Mouse (Mus musculus): ENCODE data around the gene Ush2a. TPM values are rescaled to one million over a fixed set of nuclear protein-coding genes. Genes with fewer than 3 reads are reported as not detected.

Ush2a gene
- polyA plus RNA-seq, 1 experiment from 2014 or later, result 0.13 TPM

- Histone ChIP-seq H3K36me3 (no peaks in the 10 kb centered on the region), H3K27ac (no peak overlapping the region), H3K4me3 (no peak overlapping the region), H3K27me3 (no peaks in the 10 kb centered on the region), H3K4me1 (peaks cover 3% of the 10 kb centered on the region; the same call in 1 of the 2 replicates), H3K9ac (no peak overlapping the region), H3K9me3 (no peaks in the 10 kb centered on the region), H3K4me2 (no peak overlapping the region)
- no peak for ATAC-seq (ENCODE audit: insufficient number of reproducible peaks, insufficient read depth, low FRiP score, low TSS enrichment, low read depth)
- 88% methylated on average over 10 of the region's 10 CpGs for WGBS
Measured at GRCm38 (mm10) chr1:188675511-188675863, 413.7 kb downstream of the Ush2a start.

DNA sequence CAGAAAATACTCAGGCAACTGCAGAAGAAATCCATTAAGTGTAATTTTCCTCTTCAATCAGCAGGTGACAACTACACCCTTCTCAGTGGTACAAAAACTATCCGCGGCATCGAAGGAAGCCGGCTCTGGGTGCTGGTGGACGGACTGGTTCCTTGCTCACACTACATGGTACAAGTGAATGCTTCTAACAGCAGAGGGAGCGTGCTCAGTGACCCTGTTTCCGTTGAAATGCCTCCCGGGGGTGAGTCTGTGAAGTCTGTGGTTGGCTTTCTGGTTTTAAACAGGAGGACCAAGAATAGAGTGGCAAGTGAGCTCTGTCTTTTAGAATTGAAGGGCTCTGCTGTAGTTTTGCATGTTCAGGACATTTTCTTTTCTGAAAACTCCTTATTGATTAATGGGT is 416.4 kb downstream of the Ush2a start:
- peaks cover 3% of the 10 kb centered on the region; the same call in 1 of the 2 replicates for H3K4me1 ChIP-seq
- H3K36me3 ChIP-seq, result no peaks in the 10 kb centered on the region
- H3K4me3 ChIP-seq, result no peak overlapping the region
- H3K4me2 ChIP-seq, result no peak overlapping the region
- no peak overlapping the region for H3K9ac ChIP-seq
- no peaks in the 10 kb centered on the region for H3K27me3 ChIP-seq
- 40% methylated on average over 8 of the region's 8 CpGs for WGBS
- H3K27ac ChIP-seq, result no peak overlapping the region
- H3K9me3 ChIP-seq, result no peaks in the 10 kb centered on the region
- no peak for ATAC-seq (ENCODE audit: insufficient number of reproducible peaks, insufficient read depth, low FRiP score, low TSS enrichment, low read depth)

DNA sequence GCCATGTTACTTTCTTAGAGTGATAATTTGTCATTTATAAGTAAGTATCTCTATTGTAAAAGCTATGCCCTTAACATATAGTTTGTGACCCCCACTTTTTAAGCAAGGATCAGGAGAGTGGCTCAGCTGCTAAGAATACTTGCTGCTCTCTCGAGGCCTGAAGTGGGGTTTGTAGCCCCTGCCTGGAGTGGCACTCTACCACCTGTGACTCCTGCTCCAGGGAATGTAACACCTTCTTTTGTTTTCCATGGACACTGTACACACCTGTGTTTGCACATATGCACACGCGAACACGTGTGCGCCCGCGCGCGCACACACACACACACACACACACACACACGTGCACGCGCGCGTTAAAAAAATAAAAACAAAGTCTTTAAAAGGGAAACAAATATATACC is 424.5 kb downstream of the Ush2a start:
- 96% methylated on average over 14 of the region's 14 CpGs for WGBS
- Histone ChIP-seq H3K27me3 (no peaks in the 10 kb centered on the region), H3K4me1 (peaks cover 9% of the 10 kb centered on the region), H3K9me3 (peaks cover 8% of the 10 kb centered on the region; the same call in 1 of the 2 replicates), H3K4me2 (no peak overlapping the region), H3K36me3 (no peaks in the 10 kb centered on the region), H3K27ac (no peak overlapping the region), H3K4me3 (no peak overlapping the region), H3K9ac (no peak overlapping the region)
- no peak for ATAC-seq (ENCODE audit: insufficient number of reproducible peaks, insufficient read depth, low FRiP score, low TSS enrichment, low read depth)

DNA sequence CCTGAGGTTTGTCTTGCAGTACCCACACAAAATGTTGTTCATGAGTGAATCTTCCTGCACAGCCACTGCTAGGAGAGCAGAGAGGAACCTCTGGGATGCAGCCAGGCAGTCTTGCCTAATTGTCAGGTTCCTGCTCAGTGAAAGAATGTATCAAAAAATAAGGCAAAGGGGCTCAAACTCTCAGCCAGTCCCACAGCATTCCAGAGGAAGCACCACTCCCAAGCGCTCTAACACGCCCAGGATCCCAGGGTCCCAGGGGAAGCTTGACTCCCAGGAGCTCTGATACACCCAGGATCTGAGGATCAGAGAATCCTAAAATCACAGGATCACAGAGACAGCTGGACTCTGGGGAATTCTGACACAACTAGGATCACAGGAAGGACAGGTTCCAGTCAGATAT is 434.5 kb downstream of the Ush2a start:
- Histone ChIP-seq H3K9me3 (peaks cover 2% of the 10 kb centered on the region; the same call in 1 of the 2 replicates), H3K4me1 (no peaks in the 10 kb centered on the region), H3K4me3 (no peak overlapping the region), H3K27me3 (no peaks in the 10 kb centered on the region), H3K9ac (no peak overlapping the region), H3K4me2 (no peak overlapping the region), H3K36me3 (no peaks in the 10 kb centered on the region), H3K27ac (no peak overlapping the region)
- ATAC-seq (ENCODE audit: insufficient number of reproducible peaks, insufficient read depth, low FRiP score, low TSS enrichment, low read depth), result no peak
- WGBS, result 71% methylated on average over 2 of the region's 2 CpGs

DNA sequence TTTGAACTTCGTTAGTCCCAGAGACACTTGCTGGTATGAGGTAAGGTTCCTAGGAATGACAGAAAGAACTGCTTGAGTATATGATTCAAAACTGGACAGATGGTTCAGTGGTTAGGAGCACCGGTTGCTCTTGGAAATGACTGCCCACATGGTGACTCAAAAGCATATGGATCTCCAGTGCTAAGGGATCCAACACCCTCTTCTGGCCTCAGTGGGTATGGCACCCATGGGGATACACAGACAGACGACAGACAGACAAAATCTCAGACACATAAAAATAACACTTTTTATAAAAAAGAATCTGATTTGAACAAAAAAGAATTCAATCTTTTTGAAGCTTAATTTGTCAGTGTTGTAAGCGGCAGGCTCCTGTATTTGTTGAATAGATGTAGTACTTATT is 446.4 kb downstream of the Ush2a start:
- H3K4me3 ChIP-seq, result no peak overlapping the region
- ATAC-seq (ENCODE audit: insufficient number of reproducible peaks, insufficient read depth, low FRiP score, low TSS enrichment, low read depth), result no peak
- no peaks in the 10 kb centered on the region for H3K4me1 ChIP-seq
- no peak overlapping the region for H3K4me2 ChIP-seq
- H3K27ac ChIP-seq, result no peak overlapping the region
- 83% methylated on average over 4 of the region's 4 CpGs for WGBS
- H3K9ac ChIP-seq, result no peak overlapping the region
- no peaks in the 10 kb centered on the region for H3K36me3 ChIP-seq
- H3K9me3 ChIP-seq, result no peaks in the 10 kb centered on the region
- no peaks in the 10 kb centered on the region; the same call in 1 of the 2 replicates for H3K27me3 ChIP-seq

- Histone ChIP-seq H3K9ac (no peak overlapping the region), H3K4me1 (no peaks in the 10 kb centered on the region), H3K4me3 (no peak overlapping the region), H3K4me2 (no peak overlapping the region), H3K9me3 (no peaks in the 10 kb centered on the region), H3K36me3 (no peaks in the 10 kb centered on the region), H3K27me3 (no peaks in the 10 kb centered on the region; the same call in 1 of the 2 replicates), H3K27ac (no peak overlapping the region)
- whole genome bisulfite sequencing, result 91% methylated on average over 10 of the region's 10 CpGs
- no peak for ATAC-seq (ENCODE audit: insufficient number of reproducible peaks, insufficient read depth, low FRiP score, low TSS enrichment, low read depth)
Measured at GRCm38 (mm10) chr1:188708694-188709093, 446.9 kb downstream of the Ush2a start.

DNA sequence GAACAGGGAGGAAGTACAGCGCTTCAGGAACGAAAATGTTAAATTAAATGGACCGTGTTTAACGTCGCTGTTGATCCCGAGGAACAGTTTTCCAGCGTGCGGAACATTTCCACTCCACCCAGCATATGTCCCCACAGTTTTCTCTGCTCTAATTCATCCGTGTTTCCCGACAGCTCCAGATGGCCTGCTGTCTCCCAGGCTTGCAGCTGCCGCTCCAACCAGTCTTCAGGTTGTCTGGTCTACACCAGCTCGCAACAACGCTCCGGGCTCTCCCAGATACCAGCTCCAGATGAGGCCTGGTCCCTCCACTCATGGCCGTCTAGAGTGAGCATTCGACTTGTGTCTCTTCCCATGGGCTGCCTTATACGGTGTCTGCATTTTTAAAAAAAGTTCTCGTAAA is 452.3 kb downstream of the Ush2a start:
- Histone ChIP-seq H3K9ac (no peak overlapping the region), H3K27me3 (no peaks in the 10 kb centered on the region; the same call in 1 of the 2 replicates), H3K4me1 (no peaks in the 10 kb centered on the region), H3K4me2 (no peak overlapping the region), H3K36me3 (no peaks in the 10 kb centered on the region), H3K4me3 (no peak overlapping the region), H3K9me3 (no peaks in the 10 kb centered on the region), H3K27ac (no peak overlapping the region)
- 89% methylated on average over 18 of the region's 18 CpGs for WGBS
- ATAC-seq (ENCODE audit: insufficient number of reproducible peaks, insufficient read depth, low FRiP score, low TSS enrichment, low read depth), result no peak

DNA sequence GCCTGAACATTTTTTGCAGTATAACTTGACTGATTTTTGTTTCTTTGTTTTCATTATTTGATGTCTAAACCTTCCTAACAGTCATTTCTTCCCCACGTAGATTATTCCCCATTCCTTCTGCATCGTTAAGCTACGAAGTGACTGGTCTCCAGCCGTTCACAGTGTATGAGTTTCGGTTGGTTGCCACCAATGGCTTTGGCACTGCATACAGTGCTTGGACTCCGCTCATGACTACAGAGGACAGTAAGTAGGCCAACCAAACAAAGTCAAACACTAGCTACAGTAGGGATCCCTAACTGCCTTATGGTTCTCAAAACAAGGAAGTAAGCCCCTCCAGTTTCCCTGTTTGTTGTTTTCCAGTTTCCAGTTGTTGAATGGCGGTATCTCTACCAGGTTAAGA is 453.1 kb downstream of the Ush2a start:
- H3K27me3 ChIP-seq, result no peaks in the 10 kb centered on the region; the same call in 1 of the 2 replicates
- no peak overlapping the region for H3K4me2 ChIP-seq
- ATAC-seq (ENCODE audit: insufficient number of reproducible peaks, insufficient read depth, low FRiP score, low TSS enrichment, low read depth), result no peak
- no peak overlapping the region for H3K27ac ChIP-seq
- H3K9ac ChIP-seq, result no peak overlapping the region
- no peaks in the 10 kb centered on the region for H3K4me1 ChIP-seq
- 93% methylated on average over 7 of the region's 7 CpGs for WGBS
- H3K4me3 ChIP-seq, result no peak overlapping the region
- no peaks in the 10 kb centered on the region for H3K36me3 ChIP-seq
- no peaks in the 10 kb centered on the region for H3K9me3 ChIP-seq

GRCm38 (mm10) chr1:188716886-188717285 is 455.1 kb downstream of the Ush2a start:
- Histone ChIP-seq H3K4me2 (no peak overlapping the region), H3K4me1 (no peaks in the 10 kb centered on the region), H3K9me3 (no peaks in the 10 kb centered on the region), H3K27me3 (no peaks in the 10 kb centered on the region), H3K9ac (no peak overlapping the region), H3K4me3 (no peak overlapping the region), H3K36me3 (no peaks in the 10 kb centered on the region), H3K27ac (no peak overlapping the region)
- no peak for ATAC-seq (ENCODE audit: insufficient number of reproducible peaks, insufficient read depth, low FRiP score, low TSS enrichment, low read depth)
- WGBS, result 89% methylated on average over 3 of the region's 3 CpGs

DNA sequence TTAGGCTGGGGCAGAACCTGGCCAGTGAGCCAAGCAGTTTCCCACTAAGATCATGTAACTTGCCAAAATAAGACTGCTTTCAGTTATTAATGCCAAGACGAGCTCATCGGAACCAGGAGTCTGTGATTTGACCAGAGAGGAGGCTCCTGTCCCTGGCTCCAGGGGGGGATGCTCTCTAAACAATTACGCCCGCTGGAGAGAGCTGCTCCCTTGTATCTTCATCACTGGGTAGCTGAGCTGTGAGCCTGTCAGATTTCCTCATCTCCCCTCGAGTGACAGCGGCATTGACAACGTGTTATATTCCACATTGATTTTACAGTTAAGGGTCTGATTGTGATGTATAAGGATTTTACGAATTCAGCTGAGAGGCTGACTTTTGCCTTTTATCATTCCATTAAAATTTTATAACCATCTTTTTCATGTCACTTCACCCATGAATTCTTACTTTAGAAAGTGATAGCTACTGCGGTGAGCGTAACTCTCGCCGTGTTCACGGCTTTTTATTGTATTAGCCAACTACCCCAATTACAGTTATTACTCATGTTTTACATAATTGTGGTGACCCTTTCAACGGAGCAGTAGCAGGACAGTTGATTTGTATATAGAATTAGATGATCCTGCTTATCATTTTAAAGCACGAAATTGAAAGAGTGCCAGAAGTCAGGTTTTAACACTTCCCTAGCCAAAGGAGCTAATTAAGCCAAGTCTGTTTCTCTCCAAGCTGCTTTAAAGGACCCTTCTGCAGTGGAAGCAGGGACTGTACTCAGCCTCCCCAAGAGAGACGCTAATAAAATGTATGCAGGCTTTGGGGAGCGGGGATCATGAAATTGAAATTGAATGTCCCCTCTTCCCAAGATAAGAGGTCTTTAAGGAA is 463.5 kb downstream of the Ush2a start:
- Histone ChIP-seq H3K9me3 (no peaks in the 10 kb centered on the region), H3K27me3 (peaks cover 34% of the 10 kb centered on the region), H3K27ac (no peak overlapping the region), H3K9ac (no peak overlapping the region), H3K4me2 (no peak overlapping the region), H3K4me1 (peaks cover 16% of the 10 kb centered on the region), H3K4me3 (no peak overlapping the region), H3K36me3 (no peaks in the 10 kb centered on the region)
- WGBS, result 68% methylated on average over 17 of the region's 17 CpGs
- no peak for ATAC-seq (ENCODE audit: insufficient number of reproducible peaks, insufficient read depth, low FRiP score, low TSS enrichment, low read depth)

DNA sequence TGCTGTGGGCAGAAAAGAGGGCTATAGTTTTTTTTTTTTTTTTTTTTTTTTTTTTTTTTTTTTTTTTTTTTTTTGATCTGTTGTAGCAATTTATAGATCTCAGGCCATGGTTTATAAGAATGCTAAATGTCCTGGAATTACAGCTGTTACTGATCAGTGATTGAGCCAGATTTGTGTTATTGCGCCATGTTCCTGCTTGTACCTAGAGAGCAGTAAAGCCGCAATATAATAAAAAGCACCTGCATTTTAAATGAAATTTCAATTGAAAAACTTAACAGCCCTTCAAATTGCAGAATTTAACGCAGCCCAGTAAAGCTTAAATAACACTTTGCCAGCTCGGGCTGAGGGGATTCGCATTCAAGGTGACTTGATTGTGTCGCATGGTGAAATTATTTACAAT is 465.1 kb downstream of the Ush2a start:
- no peaks in the 10 kb centered on the region for H3K36me3 ChIP-seq
- H3K4me3 ChIP-seq, result no peak overlapping the region
- 33% methylated on average over 6 of the region's 6 CpGs for WGBS
- ATAC-seq (ENCODE audit: insufficient number of reproducible peaks, insufficient read depth, low FRiP score, low TSS enrichment, low read depth), result no peak
- H3K9ac ChIP-seq, result no peak overlapping the region
- H3K27ac ChIP-seq, result no peak overlapping the region
- H3K4me1 ChIP-seq, result peaks cover 16% of the 10 kb centered on the region
- H3K4me2 ChIP-seq, result no peak overlapping the region
- H3K27me3 ChIP-seq, result peaks cover 40% of the 10 kb centered on the region
- H3K9me3 ChIP-seq, result no peaks in the 10 kb centered on the region

DNA sequence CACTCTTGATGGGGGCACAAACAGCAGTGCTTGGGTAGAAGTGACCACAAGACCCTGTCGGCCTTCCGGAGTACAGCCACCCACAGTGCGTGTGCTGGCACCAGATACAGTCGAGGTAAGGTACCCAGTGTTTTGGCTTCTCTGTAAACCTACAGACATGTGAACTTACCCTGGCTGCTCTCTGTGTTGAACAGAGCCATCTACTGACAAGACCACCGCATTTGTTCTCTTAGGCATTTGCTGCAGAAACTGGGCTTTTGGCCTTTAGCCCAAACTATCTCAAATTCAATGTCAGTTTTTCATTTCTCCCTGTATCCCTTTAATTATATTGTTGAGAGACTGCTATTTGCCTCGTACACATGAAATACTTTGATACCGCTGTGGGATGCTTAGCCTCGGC is 466.8 kb downstream of the Ush2a start:
- no peak for ATAC-seq (ENCODE audit: insufficient number of reproducible peaks, insufficient read depth, low FRiP score, low TSS enrichment, low read depth)
- no peak overlapping the region for H3K9ac ChIP-seq
- H3K4me2 ChIP-seq, result no peak overlapping the region

More for the DNA sequence above, 466.8 kb downstream of the Ush2a start:
- Histone ChIP-seq H3K9me3 (no peaks in the 10 kb centered on the region), H3K27me3 (peaks cover 34% of the 10 kb centered on the region), H3K27ac (no peak overlapping the region), H3K36me3 (no peaks in the 10 kb centered on the region), H3K4me3 (no peak overlapping the region), H3K4me1 (peaks cover 16% of the 10 kb centered on the region)
- WGBS, result 64% methylated on average over 8 of the region's 8 CpGs
